Mouse (Mus musculus) lung, adult 2 months (tissue): ENCODE data around the gene Mutyh. TPM values are rescaled to one million over a fixed set of nuclear protein-coding genes. Genes with fewer than 3 reads are reported as not detected.
"Not testable (repeated sequence)": the region's sequence is repeated elsewhere in the genome, so short reads cannot be mapped to it uniquely, and the experiment has no call there.

Experiments
- DNase-seq: peaks from one replicate; pipeline ENCODE4 v3.0.0; 2022
- H3K4me1 ChIP-seq: fragments of 200-500 bp; 2 replicates; pipeline ENCODE4 v1.6.1; 2011; ENCODE audit warnings: low read length; ENCODE audit not compliant: control insufficient read depth, insufficient read depth
- H3K4me3 ChIP-seq: fragments of 200-500 bp; replicated peaks from 2 replicates; pipeline ENCODE3; 2011; ENCODE audit warnings: low read depth, mild to moderate bottlenecking, control low read depth, low read length; ENCODE audit errors: extremely low read depth
- CTCF ChIP-seq: fragments of 200-500 bp; IDR thresholded peaks from 2 replicates; pipeline ENCODE4 v1.5.1; 2011; ENCODE audit warnings: mild to moderate bottlenecking, low read length, control low read depth; ENCODE audit not compliant: insufficient read depth
- POLR2A ChIP-seq: fragments of 200-500 bp; IDR thresholded peaks from 2 replicates; pipeline ENCODE4 v1.6.1; 2011; ENCODE audit warnings: low read depth, mild to moderate bottlenecking, control low read depth, low read length, borderline replicate concordance; ENCODE audit errors: extremely low read depth
- WGBS: fragments of 180-500 bp; shearing (Covaris S2); methylation state at CpG from one replicate; pipeline ENCODE4 v1.1.7; 2018; 5-methylcytosine and 5-hydroxymethylcytosine counted together
- polyA plus RNA-seq: library from polyadenylated mRNA; depleted of rRNA; stranded (reverse); fragments of >200 nt; gene quantifications from 2 replicates; pipeline ENCODE4 v1.2.3, GENCODE M21; 2012

Gene Mutyh
- polyA plus RNA-seq, 1 experiment = 7.5 TPM

DNA sequence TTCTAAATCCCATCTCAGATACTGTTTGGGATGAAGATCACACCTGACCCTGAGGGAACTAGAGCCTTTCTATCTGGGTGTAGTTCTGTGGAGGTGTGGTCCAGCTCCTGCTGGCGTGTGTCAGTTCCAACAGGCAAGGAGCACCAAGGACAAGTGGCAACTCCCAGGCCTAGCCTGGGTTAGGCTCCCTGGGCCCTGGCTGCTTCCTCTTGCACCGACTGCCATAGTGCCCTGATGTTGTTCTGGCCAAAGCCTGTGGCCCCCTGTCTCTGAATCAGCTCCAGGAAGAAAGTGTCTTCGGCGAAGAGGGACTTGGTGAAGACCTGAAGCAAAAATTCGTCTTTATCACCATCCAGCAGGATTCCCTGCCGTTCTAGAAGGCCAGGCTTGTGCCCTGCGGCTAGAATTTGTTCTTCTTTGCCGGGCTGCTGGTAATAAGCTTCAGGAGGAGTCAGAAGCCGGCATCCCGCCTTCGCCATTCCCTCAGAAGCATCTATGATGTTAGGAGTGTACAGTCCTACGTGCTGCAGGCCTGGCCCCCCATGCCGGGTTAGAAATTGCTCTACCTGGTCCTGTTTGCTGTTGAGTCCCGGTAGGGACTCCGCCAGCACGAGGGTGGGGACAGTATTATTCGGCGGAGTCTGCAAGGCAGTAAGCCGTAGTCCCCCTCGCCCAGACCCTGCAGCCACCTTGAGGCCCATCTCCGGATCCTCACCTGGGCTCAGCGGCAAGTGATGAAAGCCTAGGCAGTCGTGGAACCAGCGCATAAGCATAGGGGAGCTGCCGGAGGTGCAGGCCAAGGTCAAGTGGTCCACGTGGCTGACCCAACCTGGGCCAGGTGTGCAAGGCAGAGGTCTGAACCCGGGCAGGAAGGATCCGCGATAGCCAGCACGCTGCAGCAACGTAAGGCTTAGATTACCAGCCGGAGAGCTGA, 12.7 kb downstream of the Mutyh start:
- Histone ChIP-seq H3K4me3 (no peak overlapping the region), H3K4me1 (peaks cover 3% of the 10 kb centered on the region; the same call in 1 of the 2 replicates)
- TF ChIP-seq CTCF (no peak), POLR2A (no peak)
- no peak for DNase-seq
- WGBS = 41% methylated on average over 32 of the region's 32 CpGs

DNA sequence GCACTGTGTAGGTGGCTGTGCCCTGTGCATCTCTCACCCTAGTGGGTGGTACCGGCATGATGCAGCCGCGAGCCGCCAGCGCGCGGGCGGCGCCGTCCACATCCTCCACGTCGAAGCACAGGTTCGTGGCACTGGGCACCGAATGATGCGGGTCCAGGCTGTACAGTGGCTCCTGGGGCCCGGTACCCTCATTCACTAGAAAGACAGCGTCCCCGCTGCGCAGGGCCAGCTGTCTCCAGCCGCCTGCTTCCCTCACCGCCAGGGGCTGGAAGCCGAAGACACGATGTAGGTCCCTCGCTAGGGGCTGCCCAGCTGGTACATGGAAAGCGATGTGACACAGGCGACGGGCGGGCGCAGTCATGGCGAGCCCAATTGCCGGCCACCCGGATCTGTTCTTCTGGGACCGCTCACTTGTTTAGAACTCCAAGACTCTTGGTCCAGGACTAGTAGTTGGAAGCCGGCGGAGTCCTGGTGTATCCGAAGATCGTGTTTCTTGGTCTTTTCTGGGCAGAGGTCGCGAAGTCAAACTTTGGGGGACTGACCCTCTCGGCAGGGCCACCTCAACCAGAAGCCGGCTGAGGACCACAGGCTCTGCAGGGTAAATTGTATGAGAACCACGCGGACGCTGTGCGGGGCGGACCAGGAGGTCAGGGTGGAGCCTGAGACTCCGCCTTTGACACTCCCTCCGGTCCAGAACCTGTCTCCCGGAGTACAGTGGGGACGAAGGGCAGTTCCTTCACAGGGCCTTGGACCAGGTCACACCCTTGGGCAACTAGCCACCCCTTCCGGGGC, 13.6 kb downstream of the Mutyh start:
- Histone ChIP-seq H3K4me3 (peak overlapping the region; percentile 65), H3K4me1 (peaks cover 3% of the 10 kb centered on the region; the same call in 1 of the 2 replicates)
- under 1% methylated on average over 51 of the region's 51 CpGs for WGBS
- TF ChIP-seq CTCF = no peak
- TF ChIP-seq POLR2A = peak; percentile 65; the same call in 1 of the 2 replicates
- peak; percentile 83 for DNase-seq

DNA sequence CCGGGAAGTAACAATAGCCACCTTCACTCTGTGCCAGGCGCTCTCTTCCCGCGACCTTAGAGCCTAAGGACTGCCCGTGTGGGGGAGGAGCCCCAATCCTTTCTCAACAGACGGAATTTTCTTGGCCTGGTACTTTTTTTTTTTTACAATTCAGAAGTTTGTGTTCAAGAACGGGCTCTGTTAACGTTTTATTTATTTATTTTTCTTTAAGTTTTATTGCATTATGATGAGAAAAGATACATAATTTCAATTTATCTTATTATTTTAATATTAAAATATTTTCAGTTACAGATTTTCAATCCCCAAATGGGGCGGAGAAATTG, 14.1 kb downstream of the Mutyh start, which contains the start of gene Hpdl:
Hpdl (minus strand) TSS at position 14 of the 323 bp plus-strand sequence.
- TF ChIP-seq POLR2A (no peak), CTCF (no peak)
- WGBS = 11% methylated on average over 9 of the region's 9 CpGs

DNA sequence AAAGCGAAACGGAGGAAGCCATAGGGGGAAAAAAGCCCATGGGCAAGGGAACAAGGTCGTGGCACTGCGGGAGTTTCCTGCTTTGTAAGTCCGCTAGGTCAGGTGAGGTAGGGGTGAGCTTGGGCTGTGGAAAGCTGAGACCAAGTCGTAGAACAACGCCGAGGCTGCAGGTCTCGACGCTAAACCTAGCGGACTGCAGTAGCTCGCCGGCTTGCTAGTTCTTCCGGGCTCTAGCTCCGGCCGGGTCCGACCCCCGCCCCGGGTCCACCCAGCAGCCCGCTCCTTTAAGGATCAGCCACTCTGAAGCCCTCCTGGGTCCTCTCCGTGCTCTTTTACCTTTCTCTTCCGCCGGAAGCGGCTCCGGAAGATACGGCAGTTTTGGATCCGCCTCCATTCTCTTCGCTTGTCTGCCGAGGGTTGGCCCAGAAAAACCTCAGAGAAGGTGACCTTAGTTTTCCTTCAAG, 17.1 kb downstream of the Mutyh start:
- H3K4me1 ChIP-seq = peaks cover 3% of the 10 kb centered on the region; the same call in 1 of the 2 replicates
- no peak for TF ChIP-seq CTCF
- TF ChIP-seq POLR2A = peak; percentile 65; the same call in 1 of the 2 replicates
- DNase-seq = peak; percentile 70
- H3K4me3 ChIP-seq = peak overlapping the region; percentile 78
- WGBS = under 1% methylated on average over 29 of the region's 29 CpGs

More for the DNA sequence above, 14.1 kb downstream of the Mutyh start, which contains the start of gene Hpdl:
- no peak for DNase-seq
- Histone ChIP-seq H3K4me3 (peak within 1 kb of the TSS; percentile 65), H3K4me1 (peaks cover 3% of the 10 kb centered on the region; the same call in 1 of the 2 replicates)

DNA sequence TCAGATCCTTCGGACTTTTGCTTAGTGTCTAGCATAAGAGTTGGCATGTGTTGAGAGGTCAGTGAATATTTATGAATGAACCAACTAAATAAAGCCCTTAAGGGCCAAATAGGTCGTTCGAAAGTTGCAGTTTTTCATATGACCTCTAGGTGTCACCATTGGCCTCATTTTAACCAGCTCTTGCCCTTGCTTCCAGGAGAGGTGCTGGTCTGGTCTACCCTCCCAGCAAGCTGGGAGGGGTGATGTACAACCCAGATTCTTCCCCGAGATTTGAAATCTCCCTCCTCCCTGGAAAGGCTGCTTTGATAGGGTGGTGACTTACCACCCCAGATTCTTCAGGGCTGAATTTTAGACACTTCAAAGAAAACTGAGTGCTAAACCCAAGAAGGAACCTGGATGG, 20.3 kb downstream of the Mutyh start:
- peak; percentile 20 for DNase-seq

DNA sequence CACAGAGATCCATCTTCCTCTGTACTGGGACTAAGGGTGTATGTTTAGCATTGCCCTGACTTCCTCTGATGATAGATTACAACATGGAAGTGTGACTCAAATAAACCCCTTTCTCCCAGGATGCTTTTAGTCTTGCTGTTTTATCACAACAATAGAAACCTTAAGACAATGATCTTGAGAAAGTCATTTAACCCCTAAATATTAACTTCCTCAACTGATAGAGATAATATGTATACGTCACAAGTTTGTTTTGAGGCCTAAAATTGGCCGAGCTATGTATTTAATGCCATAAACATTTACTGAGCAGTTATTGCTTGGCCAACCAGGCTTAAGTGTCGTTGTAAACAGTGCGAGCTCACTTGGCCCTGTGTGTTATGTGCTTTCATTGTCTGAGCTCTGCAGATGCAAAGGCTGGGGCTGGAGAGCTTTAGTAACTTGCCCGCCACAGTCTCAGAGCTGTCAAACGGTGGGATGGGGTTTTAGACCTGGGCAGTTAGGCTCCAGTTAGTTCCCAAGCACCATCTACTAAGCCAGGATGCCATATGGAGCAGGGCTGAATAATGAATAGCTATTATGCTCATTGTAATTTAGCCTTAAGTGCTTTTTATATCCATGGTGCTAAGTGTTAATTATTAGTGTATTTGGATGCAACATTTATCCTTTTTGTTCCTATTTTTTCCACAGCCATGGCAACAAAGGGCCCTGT, 22.0 kb downstream of the Mutyh start:
- WGBS = 36% methylated on average over 6 of the region's 6 CpGs
- H3K4me3 ChIP-seq = no peak overlapping the region
- TF ChIP-seq CTCF (no peak), POLR2A (no peak)
- H3K4me1 ChIP-seq = no peaks in the 10 kb centered on the region
- no peak for DNase-seq

More for the DNA sequence above, 20.3 kb downstream of the Mutyh start:
- WGBS = under 1% methylated on average over 4 of the region's 4 CpGs
- TF ChIP-seq CTCF (peak; percentile 66), POLR2A (no peak)
- no peak overlapping the region for H3K4me3 ChIP-seq
- no peaks in the 10 kb centered on the region for H3K4me1 ChIP-seq

DNA sequence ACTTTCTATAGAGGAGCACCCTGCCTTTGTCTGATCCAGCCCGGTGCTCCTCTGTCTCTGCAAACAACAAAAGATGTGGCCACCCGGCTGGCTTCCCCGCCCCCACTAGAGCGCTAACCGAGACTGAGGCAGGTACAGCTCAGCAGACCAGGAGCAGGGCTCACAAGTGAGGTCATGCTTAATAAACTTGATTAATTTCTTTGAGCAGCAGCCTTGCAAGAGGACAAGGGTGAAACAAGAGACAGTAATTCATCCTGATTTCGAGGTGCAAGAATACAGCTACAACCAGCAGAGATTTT, 22.5 kb downstream of the Mutyh start:
- H3K4me1 ChIP-seq = no peaks in the 10 kb centered on the region
- 42% methylated on average over 6 of the region's 6 CpGs for WGBS
- DNase-seq = no peak
- no peak overlapping the region for H3K4me3 ChIP-seq
- TF ChIP-seq POLR2A (no peak), CTCF (no peak)

DNA sequence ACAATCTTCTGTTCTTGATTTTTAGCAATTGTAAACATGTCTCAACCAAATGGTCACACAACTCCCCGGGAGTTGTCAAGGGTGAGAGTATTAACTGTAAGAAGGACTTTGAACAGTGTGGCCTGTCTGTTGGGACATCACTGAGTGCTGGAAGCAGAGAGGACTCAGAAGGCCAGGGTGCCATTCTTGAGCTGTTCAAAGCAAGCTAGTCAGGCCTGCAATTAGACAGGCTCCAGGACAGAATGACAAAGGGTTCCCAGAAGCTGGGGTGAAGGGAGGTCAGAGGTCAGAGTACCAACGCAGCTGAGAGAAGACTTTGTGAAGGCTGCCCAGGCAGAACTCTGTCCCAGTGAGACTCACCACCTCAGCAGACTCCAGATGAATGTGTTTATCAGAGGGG, 31.5 kb downstream of the Mutyh start:
- TF ChIP-seq POLR2A (no peak), CTCF (no peak)
- no peak for DNase-seq
- H3K4me3 ChIP-seq = no peak overlapping the region
- H3K4me1 ChIP-seq = no peaks in the 10 kb centered on the region
- 55% methylated on average over 2 of the region's 2 CpGs for WGBS

DNA sequence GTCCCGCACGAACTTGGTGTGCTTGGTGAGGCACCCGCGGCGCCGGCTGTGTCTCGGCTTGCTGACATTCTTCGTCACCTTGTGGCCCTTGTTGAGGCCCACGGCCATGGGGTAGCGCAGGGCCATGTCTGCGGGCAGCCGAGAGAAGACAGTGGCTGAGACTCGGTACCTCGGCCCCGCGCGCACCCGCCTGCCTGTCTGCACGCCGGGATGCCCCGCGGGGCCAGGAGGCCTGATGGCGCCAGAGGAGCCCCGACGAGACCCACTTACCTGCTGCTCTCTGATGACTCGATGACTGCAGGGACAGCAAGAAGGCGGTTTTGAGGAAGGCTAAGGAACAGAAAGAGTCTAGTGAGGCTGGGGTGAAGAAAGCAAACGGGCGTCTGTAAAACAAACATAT, 32.6 kb downstream of the Mutyh start:
- not testable (repeated sequence) for H3K4me1 ChIP-seq, H3K4me3 ChIP-seq, DNase-seq
- WGBS = 26% methylated on average over 24 of the region's 29 CpGs
